Mouse (Mus musculus) forebrain, embryonic 13.5 days (tissue): ENCODE results near the gene Ltbp2. TPM values are rescaled to one million over a fixed set of nuclear protein-coding genes. Genes with fewer than 3 reads are reported as not detected.
A peak's percentile ranks its signal among the peaks of the same experiment; 100 is the strongest.

Experiments used
- ATAC-seq: fragments of 200-750 bp; cut with Nextera tagmentation; 2 replicates; pipeline ENCODE4 v1.8.0; 2017
- H3K27ac ChIP-seq: fragments of 300-500 bp; sonication (generic); 2 replicates; pipeline ENCODE4 v1.5.1; 2015; ENCODE audit warnings: inconsistent platforms, mild to moderate bottlenecking, moderate library complexity
- H3K27me3 ChIP-seq: fragments of 300-500 bp; sonication (generic); 2 replicates; pipeline ENCODE4 v1.6.1; 2015; ENCODE audit warnings: mild to moderate bottlenecking, inconsistent platforms
- H3K36me3 ChIP-seq: fragments of 300-500 bp; sonication (generic); 2 replicates; pipeline ENCODE4 v1.6.1; 2015; ENCODE audit warnings: mild to moderate bottlenecking, inconsistent platforms; ENCODE audit not compliant: poor library complexity, severe bottlenecking
- H3K4me1 ChIP-seq: fragments of 300-500 bp; sonication (generic); 2 replicates; pipeline ENCODE4 v1.6.1; 2015; ENCODE audit warnings: inconsistent platforms
- H3K4me2 ChIP-seq: fragments of 300-500 bp; sonication (generic); 2 replicates; pipeline ENCODE4 v1.6.1; 2015; ENCODE audit warnings: inconsistent platforms, mild to moderate bottlenecking, moderate library complexity
- H3K4me3 ChIP-seq: fragments of 300-500 bp; sonication (generic); 2 replicates; pipeline ENCODE4 v1.5.1; 2015; ENCODE audit warnings: mild to moderate bottlenecking, inconsistent platforms
- H3K9ac ChIP-seq: fragments of 300-500 bp; sonication (generic); 2 replicates; pipeline ENCODE4 v1.6.1; 2015; ENCODE audit warnings: mild to moderate bottlenecking, inconsistent platforms
- H3K9me3 ChIP-seq: fragments of 300-500 bp; sonication (generic); replicated peaks from 2 replicates; pipeline ENCODE4 v1.6.1; 2016; ENCODE audit warnings: inconsistent platforms
- whole genome bisulfite sequencing: fragments of 180-500 bp; shearing (Covaris S2); methylation state at CpG from one replicate; pipeline ENCODE4 v1.1.7; 2015; 5-methylcytosine and 5-hydroxymethylcytosine counted together
- polyA plus RNA-seq: library from polyadenylated mRNA; unstranded; fragments of >200 nt; fragmentation: Nextera tagmentation; extraction: Ambion mirVana; gene quantifications from 2 replicates; pipeline ENCODE4 v1.2.1, GENCODE M21; 2015

Gene Ltbp2
- polyA plus RNA-seq, 1 experiment from 2014 or later: not detected

- Histone ChIP-seq H3K4me1 (0 out of 2 replicates have a peak, but pooled peaks cover 3% of the 10 kb centered on the region), H3K27me3 (no peaks in the 10 kb centered on the region), H3K36me3 (peaks cover 50% of the 10 kb centered on the region), H3K9ac (no peak overlapping the region), H3K9me3 (no peaks in the 10 kb centered on the region), H3K4me3 (no peak overlapping the region), H3K27ac (no peak overlapping the region), H3K4me2 (no peak overlapping the region)
- 90% methylated on average over 13 of the region's 13 CpGs for WGBS
- no peak for ATAC-seq
These were observed 112.6 kb downstream of the Ltbp2 start for GRCm38 (mm10) chr12:84763577-84764218.

GRCm38 (mm10) chr12:84762532-84762931, 113.8 kb downstream of the Ltbp2 start:
- H3K4me1 ChIP-seq: 0 out of 2 replicates have a peak, but pooled peaks cover 3% of the 10 kb centered on the region
- no peak overlapping the region for H3K9ac ChIP-seq
- H3K27me3 ChIP-seq: no peaks in the 10 kb centered on the region
- H3K4me3 ChIP-seq: no peak overlapping the region
- H3K27ac ChIP-seq: no peak overlapping the region
- ATAC-seq: no peak
- H3K36me3 ChIP-seq: peaks cover 60% of the 10 kb centered on the region
- H3K9me3 ChIP-seq: no peaks in the 10 kb centered on the region
- H3K4me2 ChIP-seq: no peak overlapping the region
- 93% methylated on average over 5 of the region's 5 CpGs for WGBS

GRCm38 (mm10) chr12:84759063-84759462, 117.3 kb downstream of the Ltbp2 start:
- ATAC-seq: no peak
- Histone ChIP-seq H3K27me3 (no peaks in the 10 kb centered on the region), H3K4me1 (peaks cover 11% of the 10 kb centered on the region), H3K9ac (no peak overlapping the region), H3K36me3 (peaks cover 69% of the 10 kb centered on the region), H3K27ac (no peak overlapping the region), H3K4me2 (no peak overlapping the region), H3K9me3 (no peaks in the 10 kb centered on the region), H3K4me3 (no peak overlapping the region)
- 77% methylated on average over 2 of the region's 2 CpGs for WGBS

- Histone ChIP-seq H3K4me2 (no peak overlapping the region), H3K4me1 (peaks cover 32% of the 10 kb centered on the region), H3K27me3 (no peaks in the 10 kb centered on the region), H3K4me3 (no peak overlapping the region), H3K27ac (no peak overlapping the region), H3K36me3 (peaks cover 52% of the 10 kb centered on the region), H3K9ac (no peak overlapping the region), H3K9me3 (no peaks in the 10 kb centered on the region)
- WGBS: 92% methylated on average over 10 of the region's 10 CpGs
- ATAC-seq: no peak
These were observed 120.3 kb downstream of the Ltbp2 start for GRCm38 (mm10) chr12:84756016-84756415.

- Histone ChIP-seq H3K27ac (peak overlapping the region; percentile 36; the same call in 1 of the 2 replicates), H3K4me1 (peaks cover 32% of the 10 kb centered on the region), H3K4me2 (no peak overlapping the region), H3K36me3 (peaks cover 47% of the 10 kb centered on the region), H3K27me3 (no peaks in the 10 kb centered on the region), H3K9ac (no peak overlapping the region), H3K9me3 (no peaks in the 10 kb centered on the region), H3K4me3 (no peak overlapping the region)
- WGBS: 17% methylated on average over 16 of the region's 16 CpGs
- peak; percentile 48 for ATAC-seq
These were observed 121.2 kb downstream of the Ltbp2 start for GRCm38 (mm10) chr12:84755008-84755695.

GRCm38 (mm10) chr12:84752131-84752977, 124.0 kb downstream of the Ltbp2 start:
- Histone ChIP-seq H3K27me3 (no peaks in the 10 kb centered on the region), H3K9me3 (no peaks in the 10 kb centered on the region), H3K4me1 (peaks cover 32% of the 10 kb centered on the region), H3K9ac (no peak overlapping the region), H3K27ac (peak overlapping the region; percentile 67), H3K4me3 (no peak overlapping the region), H3K36me3 (peaks cover 19% of the 10 kb centered on the region), H3K4me2 (peak overlapping the region; percentile 28; the same call in 1 of the 2 replicates)
- WGBS: 32% methylated on average over 14 of the region's 14 CpGs
- peak; percentile 75 for ATAC-seq

- peaks cover 32% of the 10 kb centered on the region for H3K4me1 ChIP-seq
- WGBS: 86% methylated on average over 14 of the region's 14 CpGs
- no peak overlapping the region for H3K4me2 ChIP-seq
- H3K36me3 ChIP-seq: peaks cover 3% of the 10 kb centered on the region
- no peak for ATAC-seq
- no peak overlapping the region for H3K27ac ChIP-seq
- H3K9ac ChIP-seq: no peak overlapping the region
- no peak overlapping the region for H3K4me3 ChIP-seq
- H3K27me3 ChIP-seq: no peaks in the 10 kb centered on the region
- no peaks in the 10 kb centered on the region for H3K9me3 ChIP-seq
These were observed 125.7 kb downstream of the Ltbp2 start for GRCm38 (mm10) chr12:84750661-84751060.

GRCm38 (mm10) chr12:84748134-84748533, 128.2 kb downstream of the Ltbp2 start:
- no peak overlapping the region for H3K4me3 ChIP-seq
- H3K4me2 ChIP-seq: no peak overlapping the region
- 78% methylated on average over 3 of the region's 3 CpGs for WGBS
- no peak overlapping the region for H3K9ac ChIP-seq
- peaks cover 18% of the 10 kb centered on the region for H3K4me1 ChIP-seq
- H3K36me3 ChIP-seq: no peaks in the 10 kb centered on the region
- H3K27me3 ChIP-seq: no peaks in the 10 kb centered on the region
- no peak for ATAC-seq
- no peaks in the 10 kb centered on the region for H3K9me3 ChIP-seq
- no peak overlapping the region for H3K27ac ChIP-seq

GRCm38 (mm10) chr12:84745700-84746099, 130.6 kb downstream of the Ltbp2 start:
- Histone ChIP-seq H3K4me2 (no peak overlapping the region), H3K27me3 (no peaks in the 10 kb centered on the region), H3K27ac (no peak overlapping the region), H3K4me3 (no peak overlapping the region), H3K9ac (no peak overlapping the region), H3K9me3 (no peaks in the 10 kb centered on the region), H3K36me3 (no peaks in the 10 kb centered on the region), H3K4me1 (no peaks in the 10 kb centered on the region)
- ATAC-seq: no peak
- 59% methylated on average over 4 of the region's 4 CpGs for WGBS

- no peak for ATAC-seq
- no peak overlapping the region for H3K4me3 ChIP-seq
- H3K27me3 ChIP-seq: no peaks in the 10 kb centered on the region
- H3K36me3 ChIP-seq: no peaks in the 10 kb centered on the region
- H3K4me2 ChIP-seq: no peak overlapping the region
- no peaks in the 10 kb centered on the region for H3K9me3 ChIP-seq
- no peak overlapping the region for H3K27ac ChIP-seq
- H3K4me1 ChIP-seq: no peaks in the 10 kb centered on the region
- 86% methylated on average over 10 of the region's 10 CpGs for WGBS
- H3K9ac ChIP-seq: no peak overlapping the region
These were observed 132.8 kb downstream of the Ltbp2 start for GRCm38 (mm10) chr12:84743496-84743895.

- 83% methylated on average over 13 of the region's 13 CpGs for WGBS
- no peaks in the 10 kb centered on the region for H3K9me3 ChIP-seq
- no peaks in the 10 kb centered on the region for H3K36me3 ChIP-seq
- no peak for ATAC-seq
- H3K27ac ChIP-seq: no peak overlapping the region
- H3K4me3 ChIP-seq: no peak overlapping the region
- no peaks in the 10 kb centered on the region for H3K4me1 ChIP-seq
- H3K9ac ChIP-seq: no peak overlapping the region
- no peak overlapping the region for H3K4me2 ChIP-seq
- no peaks in the 10 kb centered on the region for H3K27me3 ChIP-seq
These were observed 143.0 kb downstream of the Ltbp2 start for GRCm38 (mm10) chr12:84733366-84733765.
